Mouse (Mus musculus) kidney, embryonic 16.5 days (tissue): Measurements from ENCODE around the gene Ralgps1. TPM values are rescaled to one million over a fixed set of nuclear protein-coding genes. Genes with fewer than 3 reads are reported as not detected.

ENCODE experiments used
- ATAC-seq: fragments of 200-750 bp; cut with Nextera tagmentation; 2 replicates; pipeline ENCODE4 v1.8.0; 2017; ENCODE audit warnings: moderate TSS enrichment; ENCODE audit not compliant: low FRiP score, low TSS enrichment
- H3K27ac ChIP-seq: fragments of 300-500 bp; sonication (generic); 2 replicates; pipeline ENCODE4 v1.5.1; 2014; ENCODE audit warnings: low read length
- H3K27me3 ChIP-seq: fragments of 300-500 bp; sonication (generic); 2 replicates; pipeline ENCODE4 v1.6.1; 2014; ENCODE audit warnings: low read length, control low read depth, mixed read lengths; ENCODE audit not compliant: insufficient read depth
- H3K36me3 ChIP-seq: fragments of 300-500 bp; sonication (generic); 2 replicates; pipeline ENCODE4 v1.6.1; 2014; ENCODE audit warnings: low read length, control low read depth, mixed read lengths; ENCODE audit not compliant: insufficient read depth
- H3K4me1 ChIP-seq: fragments of 300-500 bp; sonication (generic); 2 replicates; pipeline ENCODE4 v1.6.1; 2014; ENCODE audit warnings: low read length, control low read depth, mixed read lengths; ENCODE audit not compliant: insufficient read depth
- H3K4me2 ChIP-seq: fragments of 300-500 bp; sonication (generic); replicated peaks from 2 replicates; pipeline ENCODE4 v1.6.1; 2014; ENCODE audit warnings: low read depth, low read length
- H3K4me3 ChIP-seq: fragments of 300-500 bp; sonication (generic); 2 replicates; pipeline ENCODE4 v1.5.1; 2014; ENCODE audit warnings: mild to moderate bottlenecking, low read length
- H3K9ac ChIP-seq: fragments of 300-500 bp; sonication (generic); replicated peaks from 2 replicates; pipeline ENCODE4 v1.6.1; 2014; ENCODE audit warnings: low read length
- H3K9me3 ChIP-seq: fragments of 300-500 bp; sonication (generic); 2 replicates; pipeline ENCODE4 v1.6.1; 2016; ENCODE audit warnings: low read length, control low read depth
- WGBS: fragments of 180-500 bp; shearing (Covaris S2); extraction: QIAGEN DNeasy Blood & Tissue Kit; methylation state at CpG from one replicate; pipeline ENCODE4 v1.1.7; 2014; 5-methylcytosine and 5-hydroxymethylcytosine counted together
- polyA plus RNA-seq: library from polyadenylated mRNA; unstranded; fragments of >200 nt; fragmentation: Nextera tagmentation; extraction: Ambion mirVana; gene quantifications from 2 replicates; pipeline ENCODE4 v1.2.1, GENCODE M21; 2015

The Ralgps1 gene
- polyA plus RNA-seq, 1 experiment from 2014 or later: 5.2 TPM

GRCm38 (mm10) chr2:33245350-33245749 is 125.9 kb downstream of the Ralgps1 start:
- Histone ChIP-seq H3K27ac (no peak overlapping the region), H3K4me2 (no peak overlapping the region), H3K9me3 (no peaks in the 10 kb centered on the region), H3K4me3 (no peak overlapping the region), H3K36me3 (peaks cover 5% of the 10 kb centered on the region; the same call in 1 of the 2 replicates), H3K9ac (no peak overlapping the region), H3K4me1 (0 out of 2 replicates have a peak, but pooled peaks cover 4% of the 10 kb centered on the region), H3K27me3 (no peaks in the 10 kb centered on the region)
- ATAC-seq: no peak

GRCm38 (mm10) chr2:33244880-33245279 is 126.4 kb downstream of the Ralgps1 start:
- Histone ChIP-seq H3K4me2 (no peak overlapping the region), H3K4me1 (0 out of 2 replicates have a peak, but pooled peaks cover under 1% of the 10 kb centered on the region), H3K36me3 (peaks cover 5% of the 10 kb centered on the region; the same call in 1 of the 2 replicates), H3K9me3 (no peaks in the 10 kb centered on the region), H3K27me3 (no peaks in the 10 kb centered on the region), H3K9ac (no peak overlapping the region), H3K27ac (no peak overlapping the region), H3K4me3 (no peak overlapping the region)
- no peak for ATAC-seq
- WGBS: 75% methylated on average over 6 of the region's 6 CpGs

- no peaks in the 10 kb centered on the region for H3K36me3 ChIP-seq
- H3K9me3 ChIP-seq: no peaks in the 10 kb centered on the region
- H3K4me1 ChIP-seq: peaks cover 13% of the 10 kb centered on the region; the same call in 1 of the 2 replicates
- no peak for ATAC-seq
- 89% methylated on average over 6 of the region's 6 CpGs for WGBS
- H3K27me3 ChIP-seq: no peaks in the 10 kb centered on the region
- no peak overlapping the region for H3K27ac ChIP-seq
- no peak overlapping the region for H3K4me3 ChIP-seq
- no peak overlapping the region for H3K9ac ChIP-seq
- no peak overlapping the region for H3K4me2 ChIP-seq
Measured at GRCm38 (mm10) chr2:33237581-33237980, 133.7 kb downstream of the Ralgps1 start.

GRCm38 (mm10) chr2:33234848-33235247 is 136.4 kb downstream of the Ralgps1 start:
- Histone ChIP-seq H3K36me3 (no peaks in the 10 kb centered on the region), H3K4me2 (no peak overlapping the region), H3K4me1 (peaks cover 19% of the 10 kb centered on the region; the same call in 1 of the 2 replicates), H3K9me3 (no peaks in the 10 kb centered on the region), H3K27ac (no peak overlapping the region), H3K4me3 (no peak overlapping the region), H3K9ac (no peak overlapping the region), H3K27me3 (no peaks in the 10 kb centered on the region)
- WGBS: 93% methylated on average over 4 of the region's 4 CpGs
- ATAC-seq: no peak

GRCm38 (mm10) chr2:33233856-33234255 is 137.4 kb downstream of the Ralgps1 start:
- Histone ChIP-seq H3K9me3 (no peaks in the 10 kb centered on the region), H3K4me2 (no peak overlapping the region), H3K9ac (no peak overlapping the region), H3K4me1 (peaks cover 19% of the 10 kb centered on the region; the same call in 1 of the 2 replicates), H3K27ac (no peak overlapping the region), H3K4me3 (no peak overlapping the region), H3K36me3 (peaks cover 2% of the 10 kb centered on the region; the same call in 1 of the 2 replicates), H3K27me3 (no peaks in the 10 kb centered on the region)
- WGBS: 85% methylated on average over 5 of the region's 5 CpGs
- ATAC-seq: no peak

- Histone ChIP-seq H3K9me3 (no peaks in the 10 kb centered on the region), H3K36me3 (peaks cover 5% of the 10 kb centered on the region; the same call in 1 of the 2 replicates), H3K4me2 (no peak overlapping the region), H3K4me1 (peaks cover 22% of the 10 kb centered on the region; the same call in 1 of the 2 replicates), H3K4me3 (no peak overlapping the region), H3K27ac (peak overlapping the region; percentile 39; the same call in 1 of the 2 replicates), H3K27me3 (no peaks in the 10 kb centered on the region), H3K9ac (no peak overlapping the region)
- WGBS: 69% methylated on average over 6 of the region's 6 CpGs
- peak; percentile 78 for ATAC-seq
Measured at GRCm38 (mm10) chr2:33232782-33233570, 138.3 kb downstream of the Ralgps1 start.

GRCm38 (mm10) chr2:33231788-33232187 is 139.5 kb downstream of the Ralgps1 start:
- H3K4me2 ChIP-seq: no peak overlapping the region
- H3K9ac ChIP-seq: no peak overlapping the region
- no peak overlapping the region for H3K27ac ChIP-seq
- peaks cover 22% of the 10 kb centered on the region for H3K4me1 ChIP-seq
- ATAC-seq: no peak
- 82% methylated on average over 2 of the region's 2 CpGs for WGBS
- H3K27me3 ChIP-seq: no peaks in the 10 kb centered on the region
- no peak overlapping the region for H3K4me3 ChIP-seq
- H3K9me3 ChIP-seq: no peaks in the 10 kb centered on the region
- peaks cover 5% of the 10 kb centered on the region; the same call in 1 of the 2 replicates for H3K36me3 ChIP-seq

- Histone ChIP-seq H3K4me3 (no peak overlapping the region), H3K9ac (no peak overlapping the region), H3K9me3 (no peaks in the 10 kb centered on the region), H3K27me3 (no peaks in the 10 kb centered on the region), H3K36me3 (peaks cover 5% of the 10 kb centered on the region; the same call in 1 of the 2 replicates), H3K4me1 (peaks cover 18% of the 10 kb centered on the region), H3K27ac (no peak overlapping the region), H3K4me2 (no peak overlapping the region)
- no peak for ATAC-seq
- WGBS: 58% methylated on average over 10 of the region's 10 CpGs
Measured at GRCm38 (mm10) chr2:33230701-33231100, 140.6 kb downstream of the Ralgps1 start.

GRCm38 (mm10) chr2:33228551-33228950 is 142.7 kb downstream of the Ralgps1 start:
- no peak overlapping the region for H3K4me2 ChIP-seq
- WGBS: 76% methylated on average over 15 of the region's 15 CpGs
- ATAC-seq: no peak

GRCm38 (mm10) chr2:33228077-33228476 is 143.2 kb downstream of the Ralgps1 start:
- H3K4me3 ChIP-seq: no peak overlapping the region
- 88% methylated on average over 11 of the region's 11 CpGs for WGBS
- peaks cover 21% of the 10 kb centered on the region for H3K4me1 ChIP-seq
- H3K4me2 ChIP-seq: no peak overlapping the region
- H3K36me3 ChIP-seq: peaks cover 5% of the 10 kb centered on the region; the same call in 1 of the 2 replicates
- no peak for ATAC-seq
- H3K27ac ChIP-seq: no peak overlapping the region
- no peaks in the 10 kb centered on the region for H3K9me3 ChIP-seq
- H3K9ac ChIP-seq: no peak overlapping the region
- no peaks in the 10 kb centered on the region for H3K27me3 ChIP-seq

More at GRCm38 (mm10) chr2:33228551-33228950, 142.7 kb downstream of the Ralgps1 start:
- H3K4me3 ChIP-seq: no peak overlapping the region
- no peaks in the 10 kb centered on the region for H3K27me3 ChIP-seq
- peaks cover 22% of the 10 kb centered on the region for H3K4me1 ChIP-seq
- no peaks in the 10 kb centered on the region for H3K9me3 ChIP-seq
- no peak overlapping the region for H3K27ac ChIP-seq
- peaks cover 5% of the 10 kb centered on the region; the same call in 1 of the 2 replicates for H3K36me3 ChIP-seq
- no peak overlapping the region for H3K9ac ChIP-seq
